Mouse (Mus musculus) T-helper 2 cell (primary cell): ENCODE results near the gene Dlst.

ENCODE experiments used
- in situ Hi-C: fragments of 300-600 bp; cut with MboI, MseI; formaldehyde crosslinking; loops from one replicate; pipeline ENCODE4 v1.15.1; 2025; ENCODE audit warnings: high pct_unique_total_duplicates

Gene Dlst

DNA sequence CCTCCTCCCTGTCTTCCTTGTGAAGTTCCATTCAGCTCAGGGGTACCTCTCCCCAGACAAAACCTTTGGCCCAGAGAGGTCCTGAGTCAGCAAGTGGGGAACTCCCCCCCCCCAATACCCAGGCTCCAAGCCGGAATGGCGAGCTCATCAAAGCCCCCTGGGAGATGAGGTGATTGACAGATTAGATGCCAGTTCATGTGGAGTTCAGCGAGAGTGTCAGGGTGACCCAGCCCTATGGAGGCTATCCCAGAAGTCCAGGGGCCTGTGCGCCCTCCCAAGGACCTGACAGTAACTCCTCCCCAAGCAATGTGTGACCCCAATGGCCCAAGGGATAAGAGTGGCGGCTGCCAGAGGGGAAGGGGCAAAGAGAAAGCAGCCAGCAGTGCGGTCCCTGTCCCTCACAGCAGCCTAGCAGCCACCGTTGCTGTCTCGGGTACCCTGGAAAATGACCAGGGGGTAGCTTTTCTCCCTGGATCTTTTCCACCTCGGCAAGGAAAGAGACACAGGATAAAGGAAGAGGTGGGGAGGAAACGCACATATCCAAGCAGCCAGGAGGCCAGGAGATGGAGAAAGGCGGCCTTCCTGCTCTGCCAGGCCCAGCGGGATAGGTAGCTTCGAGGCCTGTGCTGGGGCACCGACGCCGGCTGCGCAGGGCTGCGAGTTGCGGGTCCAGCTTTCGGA, 39.8 kb downstream of the Dlst start:
- in situ Hi-C loops: loop anchor here (25.0 kb wide), 1 partner anchor 137 kb away; the partner anchor contains the start of genes Acyp1 and Zc2hc1c

DNA sequence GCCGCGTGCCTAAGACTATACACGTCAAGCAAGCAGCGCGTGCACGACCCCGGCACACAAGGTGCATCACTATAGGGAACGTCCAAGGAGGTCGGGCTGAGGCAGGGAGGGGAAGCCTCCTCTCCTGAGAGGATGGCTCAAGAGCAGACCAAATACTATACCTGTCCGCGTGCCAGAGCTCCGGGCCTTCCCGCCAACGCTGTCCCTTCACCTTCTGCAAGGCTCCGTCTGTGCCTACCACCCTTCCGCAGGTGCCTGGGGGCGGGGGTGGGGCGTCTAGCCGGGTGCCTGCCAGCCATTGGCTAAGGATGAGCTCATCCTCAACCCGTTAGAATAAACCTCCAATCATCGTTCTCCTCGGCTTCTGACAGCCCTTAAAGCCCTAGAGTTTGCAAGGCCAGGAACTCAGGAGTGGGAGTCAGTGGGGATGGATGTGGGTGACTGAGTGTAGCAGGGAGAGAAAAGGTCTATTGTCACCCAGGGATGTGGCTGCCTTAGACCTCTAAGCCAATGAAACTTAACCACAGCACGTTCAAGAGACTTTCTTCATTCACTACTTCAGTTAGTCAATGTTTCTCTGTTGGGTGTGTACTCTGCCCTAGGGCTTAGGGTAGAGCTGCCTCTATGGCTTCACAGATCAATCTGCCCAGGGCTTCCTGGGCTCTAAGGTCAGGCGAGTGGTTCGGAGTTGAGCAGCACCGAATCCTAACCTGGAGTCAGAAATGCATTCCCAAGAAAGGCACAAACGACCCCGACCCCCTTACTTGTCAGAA, 40.6 kb downstream of the Dlst start, which contains the start of gene Rps6kl1:
Gene Rps6kl1 (minus strand): TSS at position 263 of the 773 bp plus-strand sequence.
- in situ Hi-C loops: loop anchor here (25.0 kb wide), 1 partner anchor 136 kb away; the partner anchor contains the start of genes Acyp1 and Zc2hc1c

DNA sequence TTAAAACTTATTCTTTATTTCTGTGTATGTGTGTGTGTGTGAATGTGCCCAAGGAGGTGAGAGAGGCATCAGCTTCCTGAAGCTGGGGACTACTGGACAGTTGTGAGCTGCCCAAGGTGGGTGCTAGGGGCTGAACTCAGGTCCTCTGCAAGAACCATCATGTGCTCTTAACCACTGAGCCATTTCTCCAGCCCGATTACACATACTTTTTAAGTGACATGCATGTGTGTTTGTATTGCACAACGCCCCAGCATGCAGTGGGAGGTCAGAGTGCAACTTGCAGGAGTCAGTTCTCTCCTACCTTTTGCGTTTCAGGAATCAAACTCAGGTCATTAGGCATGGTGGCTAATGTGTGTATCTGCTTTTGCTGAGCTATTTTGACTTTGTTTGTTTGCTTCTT, 42.4 kb downstream of the Dlst start:
- in situ Hi-C loops: loop anchor here (25.0 kb wide), 1 partner anchor 134 kb away; the partner anchor contains the start of genes Acyp1 and Zc2hc1c

DNA sequence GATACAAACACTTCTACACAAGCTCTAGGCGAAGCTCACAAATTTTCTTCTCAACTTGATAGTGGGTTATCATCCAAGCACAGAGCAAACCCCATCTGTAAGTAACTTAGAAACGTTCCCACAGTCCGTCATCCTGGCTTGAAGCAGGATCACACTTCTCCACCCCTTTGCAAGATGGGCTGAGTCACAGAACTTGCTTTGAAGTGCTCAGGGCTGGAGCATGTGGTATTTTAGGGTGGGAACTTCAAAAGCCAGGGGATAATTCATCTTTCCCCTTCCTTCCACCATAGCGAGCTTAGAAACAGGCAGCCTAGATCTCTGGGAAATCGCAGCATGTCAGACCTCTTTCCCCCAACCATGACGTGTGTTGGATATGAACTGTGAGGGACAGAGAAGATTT, 45.7 kb downstream of the Dlst start:
- in situ Hi-C loops: loop anchor here (25.0 kb wide), 1 partner anchor 131 kb away; the partner anchor contains the start of genes Acyp1 and Zc2hc1c

DNA sequence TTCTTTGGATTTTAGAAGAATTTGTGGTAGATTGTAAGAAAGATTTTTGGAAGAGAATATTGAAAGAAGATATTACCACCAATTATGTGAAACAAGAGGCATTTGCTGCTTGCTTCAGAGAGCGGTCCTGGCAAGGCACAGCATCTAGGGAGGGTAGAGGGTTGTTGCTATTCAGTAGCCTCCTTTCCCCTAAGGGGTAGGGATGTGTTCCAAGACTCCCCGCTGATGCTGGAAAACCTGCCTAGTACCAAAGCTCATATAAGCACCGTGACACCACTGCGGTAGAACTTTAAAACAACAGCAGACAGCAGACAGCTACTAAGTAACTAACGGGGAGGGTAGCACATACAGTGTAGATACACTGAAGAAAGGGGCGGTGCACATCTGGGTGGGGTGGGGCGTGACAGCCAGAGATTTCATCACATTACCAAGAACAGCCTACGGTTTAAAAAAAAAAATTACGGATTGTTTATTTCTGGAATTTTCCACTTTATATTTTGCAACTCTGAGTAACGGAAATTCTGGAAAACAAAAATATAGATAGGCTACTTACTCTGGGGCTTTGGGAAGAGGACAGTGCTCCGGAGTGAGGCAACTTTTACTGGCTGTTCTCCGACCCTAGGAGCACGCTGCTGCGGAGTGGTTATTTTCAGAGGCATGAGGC, 47.3 kb downstream of the Dlst start:
- in situ Hi-C loops: loop anchor here (25.0 kb wide), 1 partner anchor 129 kb away; the partner anchor contains the start of genes Acyp1 and Zc2hc1c

DNA sequence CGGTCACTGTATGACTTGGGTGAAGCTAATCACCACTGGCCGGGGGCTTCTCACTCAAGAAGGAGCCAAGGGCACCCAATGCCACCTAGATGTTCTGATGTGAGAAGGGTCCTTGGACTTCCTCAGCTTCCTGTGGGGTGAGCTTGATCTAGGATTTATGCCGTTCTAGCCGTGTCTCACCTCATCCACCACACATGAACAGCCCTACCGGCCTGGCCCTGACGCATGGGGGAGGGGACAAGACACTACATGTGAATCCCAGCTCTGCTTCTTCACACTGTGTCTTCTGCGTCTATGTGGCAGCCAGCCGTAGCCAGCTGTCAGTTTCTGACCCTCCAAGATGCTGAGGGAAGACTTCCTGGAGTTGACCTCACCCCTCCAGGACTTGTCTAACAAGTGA, 48.2 kb downstream of the Dlst start:
- in situ Hi-C loops: loop anchor here (25.0 kb wide), 1 partner anchor 128 kb away; the partner anchor contains the start of genes Acyp1 and Zc2hc1c

DNA sequence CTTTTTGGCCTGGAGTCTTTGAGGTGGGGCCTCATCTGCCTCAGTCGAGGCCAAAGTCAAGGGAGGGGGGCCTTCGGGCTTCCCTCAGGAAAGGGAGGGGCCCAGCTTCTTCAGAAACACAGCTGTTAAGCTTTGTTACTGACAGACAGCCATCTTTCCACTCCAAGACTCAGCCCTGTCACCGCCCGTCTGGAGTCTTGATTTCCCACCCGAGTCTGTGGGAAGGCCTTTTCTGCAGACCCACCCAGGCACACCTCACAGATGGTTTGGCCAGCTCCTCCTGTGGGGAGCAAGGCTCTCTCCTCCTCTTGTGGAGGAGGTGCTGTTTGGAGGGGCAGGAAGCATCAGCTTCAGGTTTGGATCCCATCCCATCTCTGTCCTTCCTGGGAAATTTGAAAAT, 49.0 kb downstream of the Dlst start:
- in situ Hi-C loops: loop anchor here (25.0 kb wide), 1 partner anchor 128 kb away; the partner anchor contains the start of genes Acyp1 and Zc2hc1c

DNA sequence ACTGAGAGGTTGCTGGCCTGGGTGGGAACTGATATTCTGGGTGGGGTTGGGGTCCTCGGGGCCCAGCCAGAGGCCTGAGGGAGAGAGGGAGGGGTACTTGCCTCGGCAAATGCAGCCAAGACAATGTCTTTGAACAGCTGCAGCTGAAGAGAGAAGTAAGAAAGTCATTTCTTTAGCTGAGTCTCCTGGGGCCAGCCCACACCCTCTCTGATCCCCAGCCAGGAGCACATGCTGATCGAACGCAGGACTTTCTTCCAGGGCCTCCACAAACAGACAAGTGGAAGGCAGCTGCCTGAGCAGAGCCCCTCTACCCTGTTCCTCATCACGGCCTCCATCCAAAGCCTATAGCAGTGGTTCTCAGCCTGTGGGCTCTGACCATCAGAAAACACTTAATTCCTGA, 54.4 kb downstream of the Dlst start:
- in situ Hi-C loops: loop anchor here (25.0 kb wide), 1 partner anchor 122 kb away; the partner anchor contains the start of genes Acyp1 and Zc2hc1c

DNA sequence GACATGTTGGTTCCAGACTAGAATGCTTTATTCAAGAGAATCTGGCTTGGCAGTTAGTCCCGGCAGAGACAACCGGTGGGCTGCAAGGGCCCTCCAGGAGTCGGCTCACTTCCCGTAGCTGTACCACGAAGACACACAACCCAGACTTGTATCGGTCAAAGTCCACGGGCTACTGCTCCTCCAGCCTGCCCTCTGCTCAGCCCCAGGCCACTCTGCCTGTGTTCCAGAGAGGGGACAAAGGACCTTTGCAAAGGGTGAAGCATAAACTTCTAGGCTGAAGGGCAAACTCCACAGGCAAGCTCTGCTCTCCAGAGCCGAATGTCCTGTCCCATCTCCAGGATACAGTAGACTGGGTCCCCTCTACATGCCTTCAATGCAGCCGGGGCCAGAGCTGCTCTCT, 56.0 kb downstream of the Dlst start:
- in situ Hi-C loops: loop anchor here (25.0 kb wide), 1 partner anchor 121 kb away; the partner anchor contains the start of genes Acyp1 and Zc2hc1c

DNA sequence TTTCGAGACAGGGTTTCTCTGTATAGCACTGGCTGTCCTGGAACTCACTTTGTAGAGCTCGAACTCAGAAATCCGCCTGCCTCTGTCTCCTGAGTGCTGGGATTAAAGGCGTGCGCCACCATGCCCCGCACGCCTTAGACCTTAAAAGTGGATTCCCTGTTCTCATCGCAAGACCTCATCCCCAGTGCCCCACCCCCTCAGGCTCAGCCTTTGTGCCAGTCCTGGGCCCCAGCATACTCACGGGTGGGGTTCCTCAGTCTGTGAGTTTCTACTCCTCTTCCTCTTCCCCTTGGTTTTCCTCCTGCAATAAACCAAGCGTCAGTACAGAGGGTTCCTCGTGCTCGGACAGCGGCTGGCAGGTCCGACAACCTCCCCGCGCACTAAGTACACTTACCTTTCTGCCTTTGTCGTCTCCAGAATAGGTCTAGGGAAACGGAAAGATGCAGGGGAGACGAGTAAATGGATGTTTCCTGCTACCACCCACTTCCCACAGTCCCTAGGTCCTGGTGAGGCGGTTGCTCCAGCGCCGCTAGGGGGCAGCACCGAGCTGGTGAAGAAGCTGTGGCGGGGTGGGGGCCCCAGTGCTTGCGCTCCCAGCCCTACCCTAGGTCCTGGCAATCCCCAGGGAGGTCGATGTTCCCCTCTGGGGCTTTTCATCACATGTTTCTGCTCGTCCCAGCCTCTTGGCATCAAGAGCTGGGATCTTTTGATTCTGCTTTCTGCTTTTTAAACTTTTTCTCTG, 58.7 kb downstream of the Dlst start:
- in situ Hi-C loops: loop anchor here (25.0 kb wide), 1 partner anchor 118 kb away; the partner anchor contains the start of genes Acyp1 and Zc2hc1c

DNA sequence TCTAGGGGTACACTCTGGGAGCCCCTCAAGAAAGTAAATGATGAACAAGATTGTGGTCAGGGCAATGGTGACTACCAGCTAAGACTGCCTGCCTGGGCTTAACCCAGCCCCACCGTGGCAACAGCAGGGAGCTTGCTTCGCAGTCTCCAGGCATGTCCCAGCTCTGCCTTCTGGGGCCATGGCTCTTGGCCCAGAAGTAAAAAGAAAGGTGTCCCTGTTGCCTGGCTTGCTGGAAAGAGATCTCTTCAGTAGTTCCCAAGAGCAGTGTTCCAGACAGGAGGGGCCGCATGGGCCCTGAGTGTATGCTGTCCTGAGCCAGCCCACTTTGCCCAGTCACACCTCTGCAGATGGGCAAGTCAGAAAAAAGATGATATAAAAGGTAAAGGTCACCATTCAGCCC, 59.2 kb downstream of the Dlst start:
- in situ Hi-C loops: loop anchor here (10.0 to 25.0 kb wide), 2 partner anchors 117 to 825 kb away; partner anchors contain the start of genes Acyp1 and Zc2hc1c

DNA sequence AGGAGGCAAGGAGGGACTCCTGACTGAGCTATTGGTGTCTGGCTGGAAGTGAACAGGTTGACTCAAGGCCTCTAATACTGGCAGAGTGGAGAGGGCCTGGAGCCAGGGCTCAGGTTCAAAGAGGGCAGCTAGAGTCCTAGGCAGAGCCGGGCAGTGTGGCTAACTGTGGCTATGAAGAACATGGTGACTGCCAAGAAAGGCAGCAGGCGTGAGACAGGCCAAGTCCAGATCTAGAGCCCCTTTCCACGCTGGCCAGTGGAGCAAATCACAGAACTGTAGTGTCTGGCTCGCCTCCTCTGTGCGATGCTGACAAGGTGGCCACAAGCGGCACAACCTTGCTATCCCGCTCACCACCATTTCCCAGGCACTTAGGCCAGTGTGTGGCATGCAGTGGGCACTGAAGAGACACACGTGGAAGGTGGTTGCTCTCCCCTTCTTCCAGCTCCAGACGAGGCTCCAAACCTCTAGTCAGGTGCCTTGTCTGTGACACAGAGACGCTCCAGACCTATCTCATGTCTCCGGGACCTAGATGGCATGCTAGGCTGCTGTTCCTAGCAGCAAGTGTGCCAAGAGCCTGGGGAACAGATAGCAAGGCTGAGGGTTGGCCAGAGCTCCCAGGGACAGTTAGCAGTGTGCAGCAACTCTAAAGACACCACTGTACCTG, 59.8 kb downstream of the Dlst start:
- in situ Hi-C loops: loop anchor here (10.0 to 25.0 kb wide), 2 partner anchors 117 to 824 kb away; partner anchors contain the start of genes Acyp1 and Zc2hc1c

DNA sequence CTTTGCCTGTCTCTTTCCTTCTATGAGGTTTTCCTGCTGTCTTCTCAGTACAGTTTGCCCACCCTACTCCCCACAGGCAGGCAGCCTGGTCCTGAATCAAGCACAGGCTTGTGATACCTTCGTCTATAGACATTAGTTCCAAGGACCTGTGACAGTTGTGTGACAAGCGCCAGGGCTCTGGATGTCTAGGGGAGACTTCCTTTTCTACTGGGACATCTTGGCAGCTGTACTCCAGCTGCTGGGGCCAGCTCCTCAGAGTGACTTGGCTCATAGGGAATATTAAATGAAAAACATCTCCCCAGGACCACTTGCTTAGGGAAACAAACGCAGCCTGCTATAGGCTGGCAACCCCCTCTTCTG, 60.3 kb downstream of the Dlst start:
- in situ Hi-C loops: loop anchor here (10.0 to 25.0 kb wide), 2 partner anchors 116 to 824 kb away; partner anchors contain the start of genes Acyp1 and Zc2hc1c

DNA sequence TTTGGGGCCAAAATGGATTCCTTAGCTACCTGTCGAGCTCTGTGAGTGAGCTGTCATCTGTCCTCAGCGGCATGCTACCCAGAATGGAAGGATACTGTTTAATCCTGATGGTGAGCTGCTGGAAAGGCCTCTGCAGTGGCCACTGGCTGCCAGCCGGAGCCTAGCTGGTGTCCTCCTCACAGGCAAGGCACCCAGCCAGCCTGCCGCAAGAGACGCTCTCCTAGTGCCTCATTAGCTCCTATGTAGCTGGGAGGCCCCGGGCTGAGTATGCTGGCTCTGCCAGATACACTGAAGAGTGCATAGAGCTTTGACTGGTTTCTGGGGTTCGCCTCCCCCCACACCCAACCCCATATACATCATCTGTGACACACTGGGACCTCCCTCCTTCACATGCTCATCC, 63.4 kb downstream of the Dlst start:
- in situ Hi-C loops: loop anchor here (10.0 to 25.0 kb wide), 2 partner anchors 113 to 821 kb away; partner anchors contain the start of genes Acyp1 and Zc2hc1c

DNA sequence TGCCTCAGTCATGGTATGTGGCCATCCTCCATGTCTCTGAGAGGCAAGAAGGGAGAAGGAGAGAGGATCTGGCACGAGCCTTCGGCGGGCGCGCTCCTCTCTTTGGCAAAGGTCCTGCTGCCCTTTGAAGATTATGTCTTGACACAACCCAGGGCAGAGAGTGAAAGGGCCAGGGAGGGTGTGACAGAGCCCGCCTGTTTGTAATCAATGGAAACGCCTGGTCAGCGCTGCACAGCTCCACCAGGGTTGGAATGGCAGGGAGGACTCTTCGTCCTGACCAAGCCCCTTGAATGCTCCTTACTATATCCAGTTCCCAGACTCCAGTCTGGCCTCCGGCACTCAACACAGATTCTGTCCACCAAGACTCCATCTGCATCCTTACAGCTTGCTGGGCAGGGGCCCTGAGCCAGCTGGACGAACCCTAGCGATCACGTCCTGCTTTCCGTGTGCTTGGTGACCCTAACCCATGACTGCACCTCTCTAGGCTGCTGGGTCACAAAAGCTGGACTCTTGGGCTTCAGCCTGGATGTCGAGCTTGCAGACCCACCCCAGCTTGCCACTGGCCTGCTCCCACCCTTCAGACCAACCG, 64.5 kb downstream of the Dlst start:
- in situ Hi-C loops: loop anchor here (10.0 kb wide), 1 partner anchor 820 kb away; no protein-coding TSS in a partner anchor

DNA sequence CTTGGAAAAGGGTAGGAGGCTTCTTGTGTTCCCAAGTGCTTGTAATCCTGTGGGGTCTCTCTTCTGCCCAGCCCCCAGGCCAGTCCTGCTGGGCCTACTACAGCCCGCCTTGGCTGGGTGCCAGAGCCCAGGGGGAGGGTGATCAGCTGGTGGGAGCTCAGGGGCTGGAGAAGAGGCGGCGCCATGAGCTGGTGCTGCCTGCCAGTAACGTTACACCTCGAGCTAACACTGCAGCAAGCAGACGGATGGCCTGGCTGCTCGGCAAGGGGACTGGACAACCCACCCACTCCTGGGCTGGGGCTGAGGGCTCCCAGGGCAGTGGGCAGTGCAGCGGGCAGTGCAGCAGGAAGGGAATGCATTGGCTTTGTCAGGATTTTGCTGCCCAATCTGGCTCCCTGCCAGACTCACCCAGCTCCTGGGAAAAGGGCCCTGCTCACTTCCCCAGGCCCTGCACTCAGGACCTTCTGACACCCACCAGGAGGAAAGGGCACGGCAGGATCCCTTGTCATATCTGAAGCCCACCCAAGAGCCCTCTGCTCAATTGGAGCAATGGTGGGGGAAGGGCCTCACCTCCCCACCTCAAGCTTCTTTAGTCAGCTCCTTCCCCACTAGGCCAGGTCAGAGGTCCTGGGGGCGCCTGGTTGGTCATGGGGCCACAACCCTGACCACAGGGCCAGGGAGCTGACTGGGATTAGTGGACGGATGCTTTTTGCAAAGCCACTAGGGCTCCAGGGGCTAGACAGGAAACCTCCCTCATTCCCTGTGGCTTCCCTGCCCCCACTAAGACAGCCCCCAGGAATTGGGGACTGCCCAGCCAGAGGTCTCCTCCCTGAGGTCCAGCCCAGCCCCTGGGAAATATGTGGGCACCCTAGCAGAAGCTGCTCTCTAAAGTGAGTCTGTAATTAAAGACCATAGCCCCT, 65.6 kb downstream of the Dlst start:
- in situ Hi-C loops: loop anchor here (10.0 kb wide), 1 partner anchor 819 kb away; no protein-coding TSS in a partner anchor

DNA sequence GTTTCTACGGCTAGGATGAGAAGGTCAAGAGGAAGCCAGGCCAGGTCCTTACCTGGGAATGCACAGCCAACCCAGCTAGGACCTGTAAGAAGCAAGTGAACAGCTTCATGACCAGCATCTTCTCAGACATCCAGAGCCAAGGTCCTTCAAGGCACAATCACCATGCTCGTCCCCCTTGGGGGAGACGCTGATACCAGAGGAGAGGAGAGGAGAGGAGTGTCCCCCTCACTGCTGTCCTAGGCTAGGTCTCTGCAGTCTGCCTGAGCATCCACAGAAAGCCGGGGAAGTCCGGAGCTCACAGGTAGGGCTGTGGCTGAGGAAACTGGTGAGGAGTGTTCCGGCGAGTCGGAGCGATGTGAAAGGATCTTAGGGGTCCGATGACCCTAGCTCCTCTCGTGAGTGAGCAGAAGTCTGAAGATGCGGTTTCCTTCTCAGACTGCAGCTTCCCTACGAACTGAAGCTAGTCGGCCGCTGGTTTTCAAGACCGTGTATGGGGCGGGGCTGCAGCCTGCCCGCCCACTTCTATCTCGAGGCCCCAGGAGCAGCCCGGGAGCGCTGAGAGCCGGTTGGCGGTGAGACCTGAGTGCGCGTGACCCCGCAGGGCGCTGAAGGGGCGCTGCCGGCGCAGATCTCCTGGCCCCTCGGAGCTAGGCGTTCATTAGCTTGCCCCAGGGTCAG, 66.4 kb downstream of the Dlst start:
- in situ Hi-C loops: loop anchor here (10.0 kb wide), 1 partner anchor 818 kb away; no protein-coding TSS in a partner anchor
